Mouse (Mus musculus): ENCODE measurements around the gene Sgsh. TPM values are rescaled to one million over a fixed set of nuclear protein-coding genes. Genes with fewer than 3 reads are reported as not detected.

The Sgsh gene
- polyA plus RNA-seq, 1 experiment from 2014 or later: 8.2 TPM

DNA sequence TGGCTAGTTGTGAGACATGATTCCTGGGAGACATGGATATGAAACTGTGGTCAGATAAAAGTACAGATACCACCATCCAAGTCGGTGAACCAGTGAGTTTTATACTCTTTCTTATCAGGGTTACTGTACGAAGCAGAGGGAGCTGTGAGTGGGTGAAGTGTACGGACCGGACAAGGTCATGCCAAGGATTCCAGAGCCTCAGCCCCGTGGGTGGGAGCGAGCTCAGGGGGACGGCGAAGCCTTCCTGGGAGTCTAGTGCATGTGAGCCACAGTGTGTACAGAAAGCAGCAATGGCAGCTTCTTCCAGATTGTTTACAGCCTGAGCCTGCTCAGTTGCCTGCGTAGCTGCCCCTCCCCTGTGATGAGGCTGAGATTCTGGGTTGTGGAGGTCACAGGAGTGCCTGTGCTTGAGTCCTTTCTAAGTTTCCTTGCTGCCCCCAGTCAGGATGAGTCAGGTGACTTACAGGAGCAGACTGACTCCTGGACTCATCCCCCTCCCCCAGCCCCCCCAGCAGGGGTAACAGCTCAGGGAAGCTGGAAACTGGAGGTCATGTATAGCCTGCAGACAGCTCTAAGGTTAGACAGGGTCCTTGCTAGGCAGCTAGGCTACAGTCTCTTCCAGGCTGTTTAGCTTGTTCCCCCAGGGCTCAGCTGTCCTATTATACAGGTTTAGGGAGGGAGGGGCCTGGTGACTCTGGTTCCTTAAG, 26.4 kb upstream of the Sgsh start:
- no peak overlapping the region for H3K9ac ChIP-seq (ENCODE audit: low read depth, low read length)
- no peak for ATAC-seq
- no peak overlapping the region for H3K4me2 ChIP-seq (ENCODE audit: low read depth, low read length)
- H3K27me3 ChIP-seq (replicated peaks; ENCODE audit: control insufficient read depth, insufficient read depth, low read length): no peaks in the 10 kb centered on the region
- H3K4me3 ChIP-seq (ENCODE audit: low read length): no peak overlapping the region
- WGBS: 61% methylated on average over 9 of the region's 9 CpGs
- H3K9me3 ChIP-seq (ENCODE audit: control insufficient read depth, low read length): no peaks in the 10 kb centered on the region
- 0 out of 2 replicates have a peak, but pooled peaks cover 3% of the 10 kb centered on the region for H3K36me3 ChIP-seq (ENCODE audit: control insufficient read depth, insufficient read depth, low read length)
- no peaks in the 10 kb centered on the region for H3K4me1 ChIP-seq (ENCODE audit: control insufficient read depth, insufficient read depth, low read length)
- no peak overlapping the region for H3K27ac ChIP-seq (ENCODE audit: low read length)

- Histone ChIP-seq H3K4me3 (ENCODE audit: low read length) (no peak overlapping the region), H3K9me3 (ENCODE audit: control insufficient read depth, low read length) (no peaks in the 10 kb centered on the region), H3K4me1 (ENCODE audit: control insufficient read depth, insufficient read depth, low read length) (peaks cover 2% of the 10 kb centered on the region; the same call in 1 of the 2 replicates), H3K27me3 (replicated peaks; ENCODE audit: control insufficient read depth, insufficient read depth, low read length) (no peaks in the 10 kb centered on the region), H3K4me2 (ENCODE audit: low read depth, low read length) (no peak overlapping the region), H3K9ac (ENCODE audit: low read depth, low read length) (no peak overlapping the region), H3K27ac (ENCODE audit: low read length) (no peak overlapping the region), H3K36me3 (ENCODE audit: control insufficient read depth, insufficient read depth, low read length) (0 out of 2 replicates have a peak, but pooled peaks cover 3% of the 10 kb centered on the region)
- no peak for ATAC-seq
- 82% methylated on average over 1 of the region's 1 CpGs for WGBS
These were observed 23.2 kb upstream of the Sgsh start for GRCm38 (mm10) chr11:119378551-119378950.

DNA sequence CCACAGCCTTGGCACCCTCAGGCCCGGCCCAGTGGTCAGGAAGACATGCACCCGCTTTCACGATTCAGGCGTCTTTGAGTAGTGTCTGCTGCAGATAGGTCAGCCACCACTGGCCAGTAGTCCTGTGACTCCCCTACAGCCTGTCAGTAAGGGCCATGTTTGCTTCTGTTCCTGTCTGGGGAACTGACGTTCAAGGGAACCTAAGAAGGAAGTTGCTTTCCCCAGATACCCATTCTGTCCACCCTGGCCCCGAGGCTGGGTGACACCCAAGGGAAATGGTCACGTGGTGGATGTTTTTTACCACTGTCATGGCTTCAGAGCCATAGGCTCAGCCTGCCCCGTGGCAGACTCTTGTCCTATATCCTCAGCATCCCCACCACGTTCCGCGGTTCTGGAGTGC, 22.0 kb upstream of the Sgsh start:
- H3K27me3 ChIP-seq (replicated peaks; ENCODE audit: control insufficient read depth, insufficient read depth, low read length): no peaks in the 10 kb centered on the region
- H3K27ac ChIP-seq (ENCODE audit: low read length): no peak overlapping the region
- peaks cover 2% of the 10 kb centered on the region; the same call in 1 of the 2 replicates for H3K4me1 ChIP-seq (ENCODE audit: control insufficient read depth, insufficient read depth, low read length)
- no peak for ATAC-seq
- no peaks in the 10 kb centered on the region for H3K9me3 ChIP-seq (ENCODE audit: control insufficient read depth, low read length)
- no peak overlapping the region for H3K4me3 ChIP-seq (ENCODE audit: low read length)
- 0 out of 2 replicates have a peak, but pooled peaks cover 3% of the 10 kb centered on the region for H3K36me3 ChIP-seq (ENCODE audit: control insufficient read depth, insufficient read depth, low read length)
- H3K4me2 ChIP-seq (ENCODE audit: low read depth, low read length): no peak overlapping the region
- WGBS: 93% methylated on average over 11 of the region's 11 CpGs
- H3K9ac ChIP-seq (ENCODE audit: low read depth, low read length): no peak overlapping the region

DNA sequence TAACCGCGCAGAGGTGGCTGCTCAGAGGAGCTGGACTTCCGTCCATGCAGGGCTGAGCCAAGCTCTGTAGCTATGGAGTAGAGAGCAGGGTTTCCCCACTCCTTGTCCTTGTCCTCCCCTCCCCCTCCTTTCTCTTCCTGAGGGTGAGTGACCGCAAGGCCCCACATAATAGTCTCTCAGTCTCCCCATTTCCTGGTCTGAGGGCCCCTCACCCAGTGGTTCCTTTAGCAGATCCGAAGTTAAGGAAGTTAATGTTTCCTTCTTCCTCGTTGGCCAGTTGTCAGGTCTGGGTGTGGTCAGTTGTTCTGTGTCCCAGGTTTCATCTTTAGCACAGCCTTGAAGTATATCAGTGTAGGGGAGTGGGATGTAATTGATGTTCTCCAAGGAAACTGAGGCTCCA, 20.1 kb upstream of the Sgsh start:
- Histone ChIP-seq H3K4me3 (ENCODE audit: low read length) (no peak overlapping the region), H3K27me3 (replicated peaks; ENCODE audit: control insufficient read depth, insufficient read depth, low read length) (no peaks in the 10 kb centered on the region), H3K27ac (ENCODE audit: low read length) (no peak overlapping the region), H3K4me1 (ENCODE audit: control insufficient read depth, insufficient read depth, low read length) (peaks cover 2% of the 10 kb centered on the region; the same call in 1 of the 2 replicates), H3K4me2 (ENCODE audit: low read depth, low read length) (no peak overlapping the region), H3K9ac (ENCODE audit: low read depth, low read length) (no peak overlapping the region), H3K36me3 (ENCODE audit: control insufficient read depth, insufficient read depth, low read length) (0 out of 2 replicates have a peak, but pooled peaks cover 3% of the 10 kb centered on the region), H3K9me3 (ENCODE audit: control insufficient read depth, low read length) (no peaks in the 10 kb centered on the region)
- ATAC-seq: peak; percentile 70
- 55% methylated on average over 6 of the region's 6 CpGs for WGBS

DNA sequence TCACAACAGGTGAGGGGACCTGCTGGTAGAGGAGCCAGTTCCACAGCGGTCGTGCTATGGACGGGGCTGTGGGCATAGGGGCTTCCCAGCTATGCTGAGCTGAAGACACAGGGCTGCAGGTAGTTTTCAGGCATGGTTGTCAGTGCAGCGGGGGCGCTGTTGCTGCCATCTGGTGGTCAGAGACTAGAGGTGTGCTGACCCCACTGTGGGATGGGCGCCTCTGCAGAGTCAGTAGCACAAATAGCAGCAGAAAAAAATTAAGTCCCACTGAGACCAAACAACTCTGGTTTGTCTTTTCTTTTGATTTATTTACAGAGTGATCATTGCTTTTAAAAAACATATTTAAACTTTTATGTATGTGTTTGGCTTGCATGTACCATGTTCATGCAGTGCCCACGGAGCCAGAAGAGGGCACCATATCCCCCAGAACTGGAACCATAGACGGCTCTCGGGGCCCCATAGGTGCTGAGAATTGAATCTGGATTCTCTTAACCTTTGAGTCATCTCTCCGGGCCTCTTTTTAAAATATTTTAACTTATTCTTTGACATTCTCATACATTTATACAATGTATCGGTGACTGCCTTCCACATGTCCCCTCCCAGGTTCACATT, 8.3 kb upstream of the Sgsh start:
- H3K4me1 ChIP-seq (ENCODE audit: control insufficient read depth, insufficient read depth, low read length): peaks cover 9% of the 10 kb centered on the region
- H3K4me3 ChIP-seq (ENCODE audit: low read length): no peak overlapping the region
- 34% methylated on average over 11 of the region's 11 CpGs for WGBS
- ATAC-seq: peak; percentile 93
- no peaks in the 10 kb centered on the region for H3K27me3 ChIP-seq (replicated peaks; ENCODE audit: control insufficient read depth, insufficient read depth, low read length)
- H3K9ac ChIP-seq (ENCODE audit: low read depth, low read length): no peak overlapping the region
- no peaks in the 10 kb centered on the region for H3K9me3 ChIP-seq (ENCODE audit: control insufficient read depth, low read length)
- H3K36me3 ChIP-seq (ENCODE audit: control insufficient read depth, insufficient read depth, low read length): no peaks in the 10 kb centered on the region
- no peak overlapping the region for H3K27ac ChIP-seq (ENCODE audit: low read length)
- peak overlapping the region; percentile 32 for H3K4me2 ChIP-seq (ENCODE audit: low read depth, low read length)

DNA sequence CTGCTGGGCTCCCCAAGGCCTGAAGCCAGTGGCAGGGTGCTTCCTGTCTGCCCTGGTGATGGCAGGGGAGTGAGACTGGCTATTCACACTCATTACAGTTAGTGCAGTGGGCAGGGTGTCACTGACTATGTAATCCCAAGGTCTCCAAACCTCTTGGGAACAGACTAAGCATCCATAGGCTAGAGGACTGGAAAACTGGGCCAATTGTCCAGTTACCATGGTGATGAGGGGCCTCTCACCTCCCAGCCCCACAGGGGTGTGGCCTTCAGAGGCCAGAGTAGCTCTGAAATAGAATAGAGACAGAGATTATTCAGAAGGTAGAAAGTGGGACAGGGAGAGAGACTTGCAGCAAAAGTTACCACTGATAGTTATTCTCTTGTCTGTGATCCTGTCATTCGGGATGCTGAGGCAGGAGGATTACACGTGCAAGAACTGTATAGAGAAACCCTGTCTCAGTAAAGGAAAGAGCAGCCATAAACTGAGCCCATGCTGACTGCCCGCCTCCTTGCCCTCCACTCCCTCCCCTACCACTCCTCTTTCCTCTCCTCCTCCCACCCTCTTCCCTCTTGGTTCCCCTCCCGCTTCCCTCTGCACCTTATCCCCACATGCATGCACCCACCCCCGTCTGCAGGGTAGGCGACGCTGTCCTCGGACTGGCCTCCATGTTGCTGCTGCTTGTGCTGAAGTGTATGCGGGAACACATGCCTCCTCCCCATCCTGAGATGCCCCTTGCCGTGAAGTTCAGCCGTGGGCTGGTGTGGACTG, 7.6 kb upstream of the Sgsh start:
- peak overlapping the region; percentile 32 for H3K4me2 ChIP-seq (ENCODE audit: low read depth, low read length)
- ATAC-seq: peak; percentile 62
- WGBS: 36% methylated on average over 11 of the region's 11 CpGs

GRCm38 (mm10) chr11:119359089-119359488, 3.8 kb upstream of the Sgsh start:
- no peak for ATAC-seq
- no peaks in the 10 kb centered on the region for H3K9me3 ChIP-seq (ENCODE audit: control insufficient read depth, low read length)
- 84% methylated on average over 10 of the region's 10 CpGs for WGBS
- no peaks in the 10 kb centered on the region for H3K27me3 ChIP-seq (replicated peaks; ENCODE audit: control insufficient read depth, insufficient read depth, low read length)
- H3K4me3 ChIP-seq (ENCODE audit: low read length): no peak overlapping the region
- peaks cover 21% of the 10 kb centered on the region for H3K4me1 ChIP-seq (ENCODE audit: control insufficient read depth, insufficient read depth, low read length)
- no peak overlapping the region for H3K27ac ChIP-seq (ENCODE audit: low read length)
- no peaks in the 10 kb centered on the region for H3K36me3 ChIP-seq (ENCODE audit: control insufficient read depth, insufficient read depth, low read length)
- no peak overlapping the region for H3K9ac ChIP-seq (ENCODE audit: low read depth, low read length)
- no peak overlapping the region for H3K4me2 ChIP-seq (ENCODE audit: low read depth, low read length)

More for the DNA sequence above, 7.6 kb upstream of the Sgsh start:
- H3K9me3 ChIP-seq (ENCODE audit: control insufficient read depth, low read length): no peaks in the 10 kb centered on the region
- H3K36me3 ChIP-seq (ENCODE audit: control insufficient read depth, insufficient read depth, low read length): no peaks in the 10 kb centered on the region
- no peak overlapping the region for H3K27ac ChIP-seq (ENCODE audit: low read length)
- no peak overlapping the region for H3K4me3 ChIP-seq (ENCODE audit: low read length)
- H3K9ac ChIP-seq (ENCODE audit: low read depth, low read length): no peak overlapping the region
- no peaks in the 10 kb centered on the region for H3K27me3 ChIP-seq (replicated peaks; ENCODE audit: control insufficient read depth, insufficient read depth, low read length)
- H3K4me1 ChIP-seq (ENCODE audit: control insufficient read depth, insufficient read depth, low read length): peaks cover 9% of the 10 kb centered on the region

DNA sequence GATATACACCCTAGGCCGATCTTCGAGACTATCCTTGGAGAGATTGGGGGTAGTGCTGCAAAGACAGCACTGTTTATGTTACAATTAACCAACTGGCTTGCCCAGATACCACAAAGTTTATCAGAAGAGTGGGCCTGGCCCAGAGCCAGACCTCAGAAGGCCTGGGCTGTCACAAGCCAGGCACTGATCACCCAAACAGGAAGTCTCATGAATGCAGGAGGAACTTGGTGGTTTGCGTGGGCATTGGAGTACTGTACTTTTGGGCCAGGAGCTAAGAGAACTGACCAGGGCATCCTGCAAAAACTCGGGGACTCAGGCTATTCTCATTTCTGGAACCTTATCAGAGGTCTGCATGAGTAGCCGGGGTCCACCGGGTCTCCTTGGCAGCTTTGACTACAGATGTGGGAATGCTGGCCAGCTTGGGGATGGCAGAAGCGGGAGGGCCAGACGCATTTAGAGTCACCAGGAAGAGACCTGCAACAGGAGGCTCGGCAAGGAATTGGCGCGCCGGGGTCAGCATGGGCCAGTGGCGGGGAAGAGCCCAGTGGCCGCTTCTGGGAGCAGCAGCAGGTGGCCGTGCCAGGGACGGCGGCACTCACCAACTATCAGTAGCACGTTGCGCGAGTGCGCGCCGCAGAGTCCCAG, 416 bp downstream of the Sgsh start:
- WGBS: 2% methylated on average over 23 of the region's 23 CpGs
- H3K36me3 ChIP-seq (ENCODE audit: control insufficient read depth, insufficient read depth, low read length): no peaks in the 10 kb centered on the region
- peak; percentile 54 for ATAC-seq
- H3K9ac ChIP-seq (ENCODE audit: low read depth, low read length): peak overlapping the region; percentile 82
- peak overlapping the region; percentile 82 for H3K4me2 ChIP-seq (ENCODE audit: low read depth, low read length)
- peak overlapping the region; percentile 82 for H3K27ac ChIP-seq (ENCODE audit: low read length)
- H3K4me3 ChIP-seq (ENCODE audit: low read length): peak overlapping the region; percentile 84
- H3K9me3 ChIP-seq (ENCODE audit: control insufficient read depth, low read length): no peaks in the 10 kb centered on the region
- H3K27me3 ChIP-seq (replicated peaks; ENCODE audit: control insufficient read depth, insufficient read depth, low read length): no peaks in the 10 kb centered on the region
- peaks cover 12% of the 10 kb centered on the region; the same call in 1 of the 2 replicates for H3K4me1 ChIP-seq (ENCODE audit: control insufficient read depth, insufficient read depth, low read length)

DNA sequence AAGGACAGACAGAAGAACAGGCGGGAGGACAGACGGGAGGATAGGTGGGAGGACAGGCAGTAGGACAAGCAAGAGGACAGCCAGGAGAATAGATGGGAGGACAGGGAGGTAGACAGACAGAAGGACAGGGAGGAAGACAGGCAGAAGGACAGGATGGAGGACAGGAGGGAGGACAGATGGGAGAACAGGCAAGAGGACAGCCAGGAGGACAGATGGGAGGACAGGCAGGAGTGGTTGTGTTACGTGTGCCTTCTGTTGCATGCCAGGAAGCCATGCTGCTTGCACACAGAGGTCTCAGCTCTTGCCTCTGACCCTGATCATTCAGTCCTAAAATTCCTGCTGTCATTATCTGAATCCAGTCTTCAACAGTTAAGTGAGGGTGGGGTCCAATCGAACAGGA, 1.4 kb downstream of the Sgsh start:
- Histone ChIP-seq H3K9me3 (ENCODE audit: control insufficient read depth, low read length) (no peaks in the 10 kb centered on the region), H3K27ac (ENCODE audit: low read length) (no peak overlapping the region), H3K9ac (ENCODE audit: low read depth, low read length) (no peak overlapping the region), H3K4me3 (ENCODE audit: low read length) (no peak overlapping the region), H3K4me1 (ENCODE audit: control insufficient read depth, insufficient read depth, low read length) (peaks cover 12% of the 10 kb centered on the region; the same call in 1 of the 2 replicates), H3K36me3 (ENCODE audit: control insufficient read depth, insufficient read depth, low read length) (no peaks in the 10 kb centered on the region), H3K4me2 (ENCODE audit: low read depth, low read length) (no peak overlapping the region), H3K27me3 (replicated peaks; ENCODE audit: control insufficient read depth, insufficient read depth, low read length) (no peaks in the 10 kb centered on the region)
- ATAC-seq: no peak
- WGBS: 84% methylated on average over 4 of the region's 4 CpGs

All from intestine, embryonic 16.5 days (tissue).